Mouse (Mus musculus): ENCODE data around the gene Hsd17b11. TPM values are rescaled to one million over a fixed set of nuclear protein-coding genes. Genes with fewer than 3 reads are reported as not detected.

The Hsd17b11 gene
- total and polyA plus RNA-seq, 3 experiments = 9.4 to 25.8 (median 15.3) TPM

GRCm38 (mm10) chr5:104009421-104009820 is 12.3 kb downstream of the Hsd17b11 start (continued):
- TF ChIP-seq RAD21 (IDR thresholded peaks at IDR 0.05; ENCODE audit: low read depth, low read length) (no peak), ETS1 (conservative IDR thresholded peaks at IDR 0.05; ENCODE audit: low read depth, low read length) (no peak)

DNA sequence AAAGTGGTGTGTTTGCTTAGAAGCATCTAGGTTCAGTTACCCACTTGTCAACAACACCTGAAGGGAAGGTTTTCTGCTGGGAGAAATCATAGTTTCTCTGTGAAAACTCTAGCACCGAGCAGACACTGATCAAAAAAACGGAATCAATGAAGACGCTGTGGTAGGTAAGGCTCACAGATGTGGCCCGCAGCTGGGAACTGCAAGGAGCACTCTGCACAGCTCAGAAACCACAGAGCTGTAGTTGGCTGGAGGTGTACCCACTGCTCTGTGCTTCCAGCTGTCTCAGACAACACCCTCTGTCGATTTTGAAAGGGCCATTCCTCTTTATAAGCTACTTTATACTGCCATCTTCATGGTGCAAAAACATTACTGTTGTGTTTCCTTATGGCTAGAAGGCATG is 13.9 kb downstream of the Hsd17b11 start:
- Histone ChIP-seq H3K4me2 (ENCODE audit: insufficient read depth, low read depth, poor library complexity, severe bottlenecking) (no peak overlapping the region), H3K36me3 (replicated peaks in 1 of 2; ENCODE audit: control insufficient read depth in 1 of 2, insufficient read depth in 1 of 2, low read length in 1 of 2) (peaks cover 9 to 47% of the 10 kb centered on the region in 2 experiments), H3K4me3 (replicated peaks in 1 of 3; ENCODE audit: low read depth in 2 of 3, low read length in 2 of 3, poor library complexity in 1 of 3) (no peak overlapping the region), H3K9me3 (replicated peaks; ENCODE audit: low read length) (no peaks in the 10 kb centered on the region), H3K4me1 (ENCODE audit: control insufficient read depth in 1 of 2, insufficient read depth in 2 of 2) (no peaks in the 10 kb centered on the region), H3K9ac (ENCODE audit: insufficient read depth, low read depth) (no peak overlapping the region), H3K79me2 (replicated peaks; ENCODE audit: control insufficient read depth, extremely low read depth, insufficient read depth, poor library complexity, severe bottlenecking) (no peaks in the 10 kb centered on the region), H3K27me3 (replicated peaks) (no peaks in the 10 kb centered on the region), H3K27ac (ENCODE audit: insufficient read depth, low read depth) (no peak overlapping the region)
- no peak for TF ChIP-seq NRF1 (IDR thresholded peaks at IDR 0.05; ENCODE audit: low read depth, low read length)
- no peak for TF ChIP-seq HCFC1 (IDR thresholded peaks at IDR 0.05; ENCODE audit: low read depth, low read length)
- no peak for TF ChIP-seq ZKSCAN1 (IDR thresholded peaks at IDR 0.05; ENCODE audit: borderline replicate concordance, low read depth, low read length)
- TF ChIP-seq POLR2AphosphoS2 (IDR thresholded peaks at IDR 0.05; ENCODE audit: low read depth, low read length) = no peak
- TF ChIP-seq JUND (conservative IDR thresholded peaks at IDR 0.05; ENCODE audit: low read depth, low read length) = no peak
- TF ChIP-seq RCOR1 (conservative IDR thresholded peaks at IDR 0.05; ENCODE audit: low read depth, low read length) = no peak
- no peak for TF ChIP-seq ZNF384 (IDR thresholded peaks at IDR 0.05; ENCODE audit: low read depth, low read length)
- TF ChIP-seq SMC3 (IDR thresholded peaks at IDR 0.05; ENCODE audit: low read depth, low read length) = no peak
- no peak for TF ChIP-seq CHD1 (IDR thresholded peaks at IDR 0.05; ENCODE audit: low read depth, low read length)
- no peak for TF ChIP-seq NELFE (IDR thresholded peaks at IDR 0.05; ENCODE audit: low read depth, low read length)
- TF ChIP-seq IRF4 (IDR thresholded peaks at IDR 0.05; ENCODE audit: low read depth, low read length) = no peak
- no peak for TF ChIP-seq EP300 (IDR thresholded peaks at IDR 0.05; ENCODE audit: low read length)
- no peak for TF ChIP-seq MEF2A (IDR thresholded peaks at IDR 0.05; ENCODE audit: borderline replicate concordance, low read depth, low read length)
- no peak for TF ChIP-seq USF2 (conservative IDR thresholded peaks at IDR 0.05; ENCODE audit: low read depth, low read length)
- no peak for TF ChIP-seq CHD2 (IDR thresholded peaks at IDR 0.05; ENCODE audit: low read length)
- TF ChIP-seq UBTF (IDR thresholded peaks at IDR 0.05; ENCODE audit: low read depth, low read length) = no peak
- no peak for TF ChIP-seq ETS1 (conservative IDR thresholded peaks at IDR 0.05; ENCODE audit: low read depth, low read length)
- no peak for TF ChIP-seq ZMIZ1 (IDR thresholded peaks at IDR 0.05; ENCODE audit: low read depth, low read length)
- no peak for TF ChIP-seq ELF1 (IDR thresholded peaks at IDR 0.05; ENCODE audit: low read depth, low read length)
- no peak for DNase-seq (ENCODE audit: extremely low read depth)
- dilution Hi-C loops (cut with MboI; ENCODE audit: extremely low pct_ligation_motif_present, extremely low pct_unique_long_range_greater_than_20kb, low sequenced_read_pairs) (no loop called here), in situ Hi-C loops (cut with MboI; ENCODE audit: low pct_ligation_motif_present, low pct_unique_long_range_greater_than_20kb, low sequenced_read_pairs) (no loop called here)

Data from CH12.LX (cell line).